Mouse (Mus musculus) CH12.LX (cell line): ENCODE data around the gene Slc5a11. TPM values are rescaled to one million over a fixed set of nuclear protein-coding genes. Genes with fewer than 3 reads are reported as not detected.

ENCODE experiments used
- DNase-seq: peaks from one replicate; pipeline ENCODE4 v3.0.0-alpha.2; 2013; ENCODE audit errors: extremely low read depth
- H3K27ac ChIP-seq: 2 replicates; pipeline ENCODE4 v1.5.1; 2012; ENCODE audit warnings: low read depth, mild to moderate bottlenecking, control low read depth, moderate library complexity; ENCODE audit not compliant: insufficient read depth
- H3K27me3 ChIP-seq: replicated peaks from 2 replicates; pipeline ENCODE3; 2012; ENCODE audit warnings: inconsistent platforms
- H3K36me3 ChIP-seq, 2 experiments: replicated peaks in 1 of 2; 2 replicates each; pipeline versions ENCODE3 to v1.6.1; 2012; ENCODE audit warnings: inconsistent platforms in 1 of 2, low read length in 1 of 2, mild to moderate bottlenecking in 1 of 2, mixed read lengths in 1 of 2, moderate library complexity in 1 of 2; ENCODE audit not compliant: control insufficient read depth in 1 of 2, insufficient read depth in 1 of 2
- H3K4me1 ChIP-seq, 2 experiments: 2 replicates each; pipeline ENCODE4 v1.6.1; 2012; ENCODE audit warnings: inconsistent platforms in 1 of 2, moderate library complexity in 1 of 2; ENCODE audit not compliant: insufficient read depth in 2 of 2, control insufficient read depth in 1 of 2
- H3K4me2 ChIP-seq: 2 replicates; pipeline ENCODE4 v1.6.1; 2012; ENCODE audit warnings: low read depth, mild to moderate bottlenecking, control low read depth; ENCODE audit not compliant: poor library complexity, insufficient read depth, severe bottlenecking
- H3K4me3 ChIP-seq, 3 experiments: fragments of 150-350 bp in 1 of 3; sonication (generic) in 1 of 3; replicated peaks in 1 of 3; 2 replicates each; pipeline versions ENCODE3 to v1.5.1; 2011 to 2012; ENCODE audit warnings: low read depth in 2 of 3, low read length in 2 of 3, mild to moderate bottlenecking in 2 of 3, moderate library complexity in 2 of 3, control low read depth in 1 of 3, improper control_type of control experiment in 1 of 3, inconsistent platforms in 1 of 3, mixed read lengths in 1 of 3; ENCODE audit not compliant: poor library complexity in 1 of 3
- H3K79me2 ChIP-seq: replicated peaks from 2 replicates; pipeline ENCODE4 v1.6.1; 2012; ENCODE audit warnings: mild to moderate bottlenecking, moderate library complexity; ENCODE audit not compliant: control insufficient read depth, poor library complexity, insufficient read depth, severe bottlenecking; ENCODE audit errors: extremely low read depth
- H3K9ac ChIP-seq: 2 replicates; pipeline ENCODE4 v1.6.1; 2012; ENCODE audit warnings: low read depth, mild to moderate bottlenecking, control low read depth, moderate library complexity; ENCODE audit not compliant: insufficient read depth
- H3K9me3 ChIP-seq: replicated peaks from 2 replicates; pipeline ENCODE3; 2012; ENCODE audit warnings: low read length, inconsistent platforms, mixed read lengths
- BHLHE40 ChIP-seq: IDR thresholded peaks from 2 replicates; pipeline ENCODE4 v1.6.1; 2011; ENCODE audit warnings: mild to moderate bottlenecking, low read depth, low read length, improper control_type of control experiment
- CHD1 ChIP-seq: IDR thresholded peaks from 2 replicates; pipeline ENCODE4 v1.6.1; 2012; ENCODE audit warnings: low read depth, low read length, improper control_type of control experiment, inconsistent platforms
- ELF1 ChIP-seq: IDR thresholded peaks from 2 replicates; pipeline ENCODE4 v1.6.1; 2014; ENCODE audit warnings: low read depth, mild to moderate bottlenecking, inconsistent platforms, low read length, improper control_type of control experiment
- EP300 ChIP-seq: IDR thresholded peaks from 2 replicates; pipeline ENCODE4 v1.6.1; 2011; ENCODE audit warnings: low read length, improper control_type of control experiment
- JUN ChIP-seq: IDR thresholded peaks from 2 replicates; pipeline ENCODE4 v1.6.1; 2011; ENCODE audit warnings: low read depth, mild to moderate bottlenecking, low read length, improper control_type of control experiment, moderate library complexity; ENCODE audit not compliant: insufficient read depth
- KAT2A ChIP-seq: IDR thresholded peaks from 2 replicates; pipeline ENCODE4 v1.6.1; 2012; ENCODE audit warnings: low read length, improper control_type of control experiment, inconsistent platforms; ENCODE audit not compliant: insufficient replicate concordance
- MEF2A ChIP-seq: IDR thresholded peaks from 2 replicates; pipeline ENCODE4 v1.6.1; 2014; ENCODE audit warnings: low read depth, mild to moderate bottlenecking, inconsistent platforms, low read length, improper control_type of control experiment, borderline replicate concordance
- NRF1 ChIP-seq: IDR thresholded peaks from 2 replicates; pipeline ENCODE4 v1.6.1; 2014; ENCODE audit warnings: low read depth, mild to moderate bottlenecking, inconsistent platforms, low read length, improper control_type of control experiment, moderate library complexity
- POLR2AphosphoS2 ChIP-seq: IDR thresholded peaks from 2 replicates; pipeline ENCODE4 v1.6.1; 2011; ENCODE audit warnings: low read depth, low read length, improper control_type of control experiment
- SMC3 ChIP-seq: IDR thresholded peaks from 2 replicates; pipeline ENCODE4 v1.6.1; 2011; ENCODE audit warnings: low read depth, low read length, improper control_type of control experiment
- TBP ChIP-seq: conservative IDR thresholded peaks from 2 replicates; pipeline ENCODE4 v1.6.1; 2011; ENCODE audit warnings: low read depth, low read length, improper control_type of control experiment
- TCF12 ChIP-seq: IDR thresholded peaks from 2 replicates; pipeline ENCODE4 v1.6.1; 2014; ENCODE audit warnings: low read depth, mild to moderate bottlenecking, inconsistent platforms, low read length, improper control_type of control experiment
- UBTF ChIP-seq: IDR thresholded peaks from 2 replicates; pipeline ENCODE4 v1.6.1; 2012; ENCODE audit warnings: low read depth, mild to moderate bottlenecking, inconsistent platforms, low read length, improper control_type of control experiment, moderate library complexity
- ZC3H11A ChIP-seq: IDR thresholded peaks from 2 replicates; pipeline ENCODE4 v1.6.1; 2012; ENCODE audit warnings: low read depth, mild to moderate bottlenecking, inconsistent platforms, low read length, improper control_type of control experiment
- ZKSCAN1 ChIP-seq: IDR thresholded peaks from 2 replicates; pipeline ENCODE4 v1.6.1; 2012; ENCODE audit warnings: low read depth, inconsistent platforms, low read length, improper control_type of control experiment, borderline replicate concordance
- dilution Hi-C: fragments of 300-500 bp; cut with MboI; formaldehyde crosslinking; loops from 2 replicates; pipeline ENCODE4 v1.14.3; 2020; ENCODE audit warnings: low sequenced_read_pairs; ENCODE audit not compliant: extremely low pct_unique_long_range_greater_than_20kb, extremely low pct_ligation_motif_present
- in situ Hi-C: fragments of 300-500 bp; cut with MboI; formaldehyde crosslinking; loops from 3 replicates; pipeline ENCODE4 v1.14.3; 2019; ENCODE audit warnings: low sequenced_read_pairs, low pct_ligation_motif_present, low pct_unique_long_range_greater_than_20kb, mixed read lengths
- polyA plus RNA-seq: library from polyadenylated mRNA; unstranded; fragments of >175 nt; gene quantifications from 2 replicates; pipeline ENCODE4 v1.2.1, GENCODE M21; 2012; ENCODE audit warnings: low read depth; ENCODE audit not compliant: insufficient read length
- total RNA-seq, 2 experiments: library from RNA; depleted of rRNA; stranded (reverse); fragments of 300-350 nt in 1 of 2; fragments of >200 nt in 1 of 2; gene quantifications; 2 replicates each; pipeline ENCODE4 v1.2.3; 2012 to 2014

Gene Slc5a11
- total and polyA plus RNA-seq, 3 experiments, result 0.38 to 1.3 (median 1.2) TPM

GRCm38 (mm10) chr7:123191731-123192130 is 22.8 kb upstream of the Slc5a11 start:
- in situ Hi-C loops, result loop anchor here (25.0 kb wide), 1 partner anchor 179 kb away; no protein-coding TSS in a partner anchor

GRCm38 (mm10) chr7:123193201-123193600 is 21.4 kb upstream of the Slc5a11 start:
- DNase-seq, result no peak
- Histone ChIP-seq H3K27ac (no peak overlapping the region), H3K79me2 (no peaks in the 10 kb centered on the region), H3K9ac (no peak overlapping the region), H3K27me3 (no peaks in the 10 kb centered on the region), H3K4me1 (peaks cover 15 to 39% of the 10 kb centered on the region in 2 experiments), H3K4me3 (no peak overlapping the region)
- dilution Hi-C loops, result no loop called here
- TF ChIP-seq NRF1 (no peak), TCF12 (no peak), KAT2A (no peak)
- TF ChIP-seq, all 38 proteins: peak for 0
- in situ Hi-C loops, result loop anchor here (25.0 kb wide), 1 partner anchor 181 kb away; no protein-coding TSS in a partner anchor
- Histone ChIP-seq H3K4me2 (no peak overlapping the region), H3K36me3 (peaks cover 57 to 69% of the 10 kb centered on the region in 2 experiments), H3K9me3 (no peaks in the 10 kb centered on the region)

More at GRCm38 (mm10) chr7:123191731-123192130, 22.8 kb upstream of the Slc5a11 start:
- no peak for DNase-seq
- Histone ChIP-seq H3K4me1 (peaks cover 18 to 49% of the 10 kb centered on the region in 2 experiments), H3K4me2 (no peak overlapping the region), H3K27ac (no peak overlapping the region)
- no peak for TF ChIP-seq BHLHE40
- TF ChIP-seq KAT2A, result no peak
- no peak for TF ChIP-seq ZC3H11A
- no peak for TF ChIP-seq POLR2AphosphoS2
- TF ChIP-seq ZKSCAN1, result no peak
- no peak for TF ChIP-seq TBP
- no peak for TF ChIP-seq CHD1
- TF ChIP-seq EP300, result no peak
- no peak for TF ChIP-seq UBTF
- no peak for TF ChIP-seq JUN
- no peak for TF ChIP-seq MEF2A
- TF ChIP-seq SMC3, result no peak
- no peak for TF ChIP-seq ELF1
- TF ChIP-seq, all 38 proteins: peak for 0
- H3K27me3 ChIP-seq, result no peaks in the 10 kb centered on the region
- H3K4me3 ChIP-seq, result no peak overlapping the region
- dilution Hi-C loops, result no loop called here
- no peaks in the 10 kb centered on the region for H3K79me2 ChIP-seq
- H3K36me3 ChIP-seq, result peaks cover 67 to 84% of the 10 kb centered on the region in 2 experiments
- no peaks in the 10 kb centered on the region for H3K9me3 ChIP-seq
- H3K9ac ChIP-seq, result no peak overlapping the region
